Mouse (Mus musculus) urinary bladder, postnatal 25 days (tissue): Measurements from ENCODE around the gene Snx6.

Experiments
- DNase-seq: peaks from one replicate; pipeline ENCODE4 v3.0.0; 2022; ENCODE audit warnings: low spot score

The Snx6 gene

GRCm38 (mm10) chr12:54697791-54698250 lies 97.7 kb downstream of the Snx6 start:
- peak; percentile 3 for DNase-seq

GRCm38 (mm10) chr12:54697003-54697597 lies 98.4 kb downstream of the Snx6 start:
- DNase-seq = peak; percentile 18
